Mouse (Mus musculus) adrenal gland, adult 8-10 months (tissue): ENCODE results near the gene Adra2b. TPM values are rescaled to one million over a fixed set of nuclear protein-coding genes. Genes with fewer than 3 reads are reported as not detected.
A peak's percentile ranks its signal among the peaks of the same experiment; 100 is the strongest.

Experiments
- DNase-seq: peaks from one replicate; pipeline ENCODE4 v3.0.0; 2022
- total RNA-seq, 4 experiments: library from RNA; stranded (reverse); gene quantifications; 2 replicates each; pipeline ENCODE4 v1.2.4; 2022

Gene Adra2b
- total RNA-seq, 4 experiments from 2014 or later: 1.1 to 1.7 (median 1.6) TPM

- DNase-seq: no peak
These were observed 24.5 kb downstream of the Adra2b start for GRCm38 (mm10) chr2:127387521-127387920.

DNA sequence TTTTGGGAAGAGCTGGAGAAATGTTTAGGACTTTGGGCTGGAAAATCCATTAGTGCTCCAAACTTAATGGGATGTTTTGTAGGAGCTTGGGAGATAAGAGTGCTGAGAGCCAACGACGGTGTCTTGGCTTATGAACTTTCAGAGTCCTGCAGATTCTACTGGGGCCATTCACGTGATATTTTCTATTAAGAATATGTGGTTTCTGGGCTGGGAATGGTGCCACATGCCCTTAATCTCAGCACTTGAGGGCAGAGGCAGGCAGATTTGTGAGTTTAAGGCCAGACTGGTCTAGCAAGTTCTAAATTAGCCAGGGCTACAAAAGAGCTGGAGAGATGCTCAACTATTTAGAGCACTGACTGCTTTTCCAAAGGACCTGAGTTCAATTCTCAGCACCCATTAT lies 27.3 kb downstream of the Adra2b start:
- no peak for DNase-seq

- no peak for DNase-seq
These were observed 27.8 kb downstream of the Adra2b start for GRCm38 (mm10) chr2:127390846-127391245.

DNA sequence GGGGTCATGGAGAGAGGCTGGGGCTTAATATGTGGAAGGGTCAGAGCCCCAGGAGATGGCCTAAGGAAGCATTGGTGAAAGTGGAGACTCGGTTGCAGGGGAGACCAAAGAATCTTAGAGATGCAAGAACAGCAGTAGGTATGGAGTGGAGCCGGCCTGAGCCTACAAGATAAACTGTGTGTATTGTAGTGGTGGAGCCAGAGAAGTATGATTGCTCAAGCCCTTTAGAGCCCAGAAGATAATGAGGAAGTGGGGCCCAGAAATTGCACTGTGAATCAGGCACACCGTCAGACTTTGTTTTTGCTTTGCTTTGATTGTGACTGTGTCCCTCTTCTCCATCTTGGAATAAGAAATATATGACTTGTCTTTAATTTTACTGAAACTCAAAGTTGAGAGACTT lies 28.3 kb downstream of the Adra2b start:
- DNase-seq: no peak

DNA sequence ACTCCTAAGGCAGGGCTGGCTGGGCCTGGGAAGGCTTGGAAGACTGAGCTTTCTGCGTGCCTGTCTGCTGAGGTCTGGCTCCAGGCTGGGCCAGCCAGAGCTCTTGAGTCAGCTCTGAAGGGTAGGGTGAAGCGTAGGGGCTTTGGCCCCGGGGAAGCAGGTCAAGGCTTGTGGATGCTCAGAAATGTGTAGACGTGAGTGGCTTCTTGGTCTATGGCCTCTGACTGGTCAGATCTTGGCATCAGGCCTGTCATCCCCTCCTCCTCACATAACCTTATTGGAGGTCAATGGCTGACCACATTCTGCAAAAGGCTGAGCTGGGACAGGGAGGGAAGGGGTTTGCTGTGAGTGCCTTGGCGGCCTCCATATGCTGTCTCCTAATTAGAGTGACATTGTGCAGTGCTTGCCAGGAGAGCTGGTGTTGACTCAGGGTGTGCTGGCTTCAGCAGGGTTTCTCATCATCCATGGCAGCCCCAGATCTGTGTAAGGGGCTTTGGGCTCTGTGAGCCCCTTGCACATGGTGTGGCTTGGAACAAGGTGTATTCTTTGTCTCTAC lies 31.7 kb downstream of the Adra2b start:
- peak; percentile 79 for DNase-seq

- no peak for DNase-seq
These were observed 35.7 kb downstream of the Adra2b start for GRCm38 (mm10) chr2:127398738-127399137.

DNA sequence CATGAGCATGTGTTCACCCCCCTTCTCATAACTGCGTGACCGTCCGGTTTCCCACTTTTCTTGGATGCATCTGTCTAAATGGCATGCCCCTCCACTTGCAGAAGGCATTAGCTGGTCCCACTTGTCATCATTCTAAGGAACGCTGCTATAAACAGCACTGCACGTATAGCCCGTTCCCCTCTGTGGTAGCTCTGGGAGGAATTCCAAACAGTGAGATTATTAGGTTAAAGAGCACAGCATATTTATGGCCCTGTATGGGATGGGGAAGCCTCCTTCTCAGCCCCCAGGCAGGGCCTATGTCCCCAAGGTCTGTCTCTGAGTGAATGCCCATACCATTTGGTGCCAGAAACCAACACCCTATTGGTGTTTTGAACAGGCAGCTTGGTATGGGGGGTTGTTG lies 48.1 kb downstream of the Adra2b start:
- no peak for DNase-seq

- no peak for DNase-seq
These were observed 52.8 kb downstream of the Adra2b start for GRCm38 (mm10) chr2:127415806-127416205.

- no peak for DNase-seq
These were observed 53.7 kb downstream of the Adra2b start for GRCm38 (mm10) chr2:127416706-127417105.

Other genes with a start within 250 kb of the Adra2b start
- gene Ncaph, start 229.3 kb upstream of the Adra2b start, total RNA-seq: 1 to 10 TPM; 1.6 to 2.4 (median 1.7) TPM
- gene Itpripl1, start 219.8 kb upstream of the Adra2b start, total RNA-seq: 1 to 10 TPM; 4.8 to 6.5 (median 5.4) TPM
- gene 1810024B03Rik, start 154.9 kb upstream of the Adra2b start, total RNA-seq: 1 to 10 TPM; 1.1 to 2.5 (median 1.9) TPM
- gene Snrnp200, start 154.8 kb upstream of the Adra2b start, total RNA-seq: 100 to 1,000 TPM in 2 of 4 experiments, 10 to 100 TPM in 2; 81.3 to 110 (median 95.1) TPM
- 100 to 1,000 TPM; 121 to 155 (median 131) TPM for gene Ciao1, start 115.4 kb upstream of the Adra2b start, total RNA-seq
- 10 to 100 TPM; 80.3 to 95.7 (median 89.0) TPM for gene Tmem127, start 115.3 kb upstream of the Adra2b start, total RNA-seq
- gene Stard7, start 93.0 kb upstream of the Adra2b start, total RNA-seq: 100 to 1,000 TPM; 108 to 147 (median 121) TPM
- under 1 TPM; 0.91 to 0.96 (median 0.92) TPM for gene Dusp2, start 27.0 kb upstream of the Adra2b start, total RNA-seq
- gene Astl, start 24.6 kb upstream of the Adra2b start, total RNA-seq: not detected
- gene Gpat2, start 62.0 kb downstream of the Adra2b start, total RNA-seq: under 1 TPM in 3 of 4 experiments, not detected in 1; 0.17 to 0.94 (median 0.71) TPM
- 10 to 100 TPM; 50.4 to 65.8 (median 54.9) TPM for gene Fahd2a, start 81.4 kb downstream of the Adra2b start, total RNA-seq
- 10 to 100 TPM in 2 of 4 experiments, 1 to 10 TPM in 2; 7.8 to 10.2 (median 9.1) TPM for gene Kcnip3, start 158.9 kb downstream of the Adra2b start, total RNA-seq
- gene Prom2, start 178.3 kb downstream of the Adra2b start, total RNA-seq: 1 to 10 TPM in 2 of 4 experiments, under 1 TPM in 2; 0.80 to 1.8 (median 1.3) TPM
- gene Zfp661, start 223.9 kb downstream of the Adra2b start, total RNA-seq: 1 to 10 TPM; 3.7 to 4.7 (median 4.4) TPM
- gene Mrps5, start 224.0 kb downstream of the Adra2b start, total RNA-seq: 100 to 1,000 TPM in 1 of 4 experiments, 10 to 100 TPM in 3; 87.0 to 107 (median 96.0) TPM